Mouse (Mus musculus) lung, embryonic 14.5 days (tissue): ENCODE measurements around the gene 2410002F23Rik. TPM values are rescaled to one million over a fixed set of nuclear protein-coding genes. Genes with fewer than 3 reads are reported as not detected.

Experiments used
- ATAC-seq: fragments of 200-750 bp; cut with Nextera tagmentation; 2 replicates; pipeline ENCODE4 v1.8.0; 2017; ENCODE audit warnings: mild to moderate bottlenecking, moderate TSS enrichment, moderate library complexity; ENCODE audit not compliant: insufficient read depth
- DNase-seq: peaks from one replicate; pipeline ENCODE4 v3.0.0-alpha.2; 2015
- H3K27ac ChIP-seq: fragments of 300-500 bp; sonication (generic); 2 replicates; pipeline ENCODE4 v1.5.1; 2014; ENCODE audit warnings: low read depth, mild to moderate bottlenecking, moderate library complexity
- H3K27me3 ChIP-seq: fragments of 300-500 bp; sonication (generic); 2 replicates; pipeline ENCODE4 v1.6.1; 2014; ENCODE audit warnings: low read length, control low read depth; ENCODE audit not compliant: insufficient read depth
- H3K36me3 ChIP-seq: fragments of 300-500 bp; sonication (generic); 2 replicates; pipeline ENCODE4 v1.6.1; 2014; ENCODE audit warnings: control low read depth; ENCODE audit not compliant: insufficient read depth
- H3K4me1 ChIP-seq: fragments of 300-500 bp; sonication (generic); 2 replicates; pipeline ENCODE4 v1.6.1; 2014; ENCODE audit warnings: antibody characterized with exemption, control low read depth; ENCODE audit not compliant: insufficient read depth
- H3K4me2 ChIP-seq: fragments of 300-500 bp; sonication (generic); 2 replicates; pipeline ENCODE4 v1.6.1; 2014; ENCODE audit warnings: mild to moderate bottlenecking
- H3K4me3 ChIP-seq: fragments of 300-500 bp; sonication (generic); 2 replicates; pipeline ENCODE4 v1.5.1; 2014; ENCODE audit warnings: low read depth, low read length
- H3K9ac ChIP-seq: fragments of 300-500 bp; sonication (generic); 2 replicates; pipeline ENCODE4 v1.6.1; 2014
- H3K9me3 ChIP-seq: fragments of 300-500 bp; sonication (generic); 2 replicates; pipeline ENCODE4 v1.6.1; 2016; ENCODE audit warnings: low read depth, low read length, control low read depth
- CTCF ChIP-seq: IDR thresholded peaks from 2 replicates; pipeline ENCODE4 v1.5.1; 2016; ENCODE audit warnings: antibody characterized with exemption, low read depth
- WGBS: fragments of 180-500 bp; shearing (Covaris S2); extraction: QIAGEN DNeasy Blood & Tissue Kit; methylation state at CpG from one replicate; pipeline ENCODE4 v1.1.7; 2014; 5-methylcytosine and 5-hydroxymethylcytosine counted together
- polyA plus RNA-seq: library from polyadenylated mRNA; unstranded; fragments of >200 nt; fragmentation: Nextera tagmentation; extraction: Ambion mirVana; gene quantifications from 2 replicates; pipeline ENCODE4 v1.2.1, GENCODE M21; 2014

The 2410002F23Rik gene
- polyA plus RNA-seq, 1 experiment from 2014 or later, result 146 TPM

GRCm38 (mm10) chr7:44262791-44263643, 16.5 kb downstream of the 2410002F23Rik start:
- TF ChIP-seq CTCF, result peak; percentile 98
- peak; percentile 83 for ATAC-seq
- DNase-seq, result peak; percentile 99
- H3K27ac ChIP-seq, result no peak overlapping the region
- H3K4me3 ChIP-seq, result peak overlapping the region; percentile 0; the same call in 1 of the 2 replicates
- H3K9me3 ChIP-seq, result no peaks in the 10 kb centered on the region
- WGBS, result 2% methylated on average over 34 of the region's 34 CpGs
- peak overlapping the region; percentile 52 for H3K4me2 ChIP-seq
- no peaks in the 10 kb centered on the region for H3K4me1 ChIP-seq
- H3K9ac ChIP-seq, result no peak overlapping the region
- H3K27me3 ChIP-seq, result peaks cover 5% of the 10 kb centered on the region; the same call in 1 of the 2 replicates
- H3K36me3 ChIP-seq, result no peaks in the 10 kb centered on the region

DNA sequence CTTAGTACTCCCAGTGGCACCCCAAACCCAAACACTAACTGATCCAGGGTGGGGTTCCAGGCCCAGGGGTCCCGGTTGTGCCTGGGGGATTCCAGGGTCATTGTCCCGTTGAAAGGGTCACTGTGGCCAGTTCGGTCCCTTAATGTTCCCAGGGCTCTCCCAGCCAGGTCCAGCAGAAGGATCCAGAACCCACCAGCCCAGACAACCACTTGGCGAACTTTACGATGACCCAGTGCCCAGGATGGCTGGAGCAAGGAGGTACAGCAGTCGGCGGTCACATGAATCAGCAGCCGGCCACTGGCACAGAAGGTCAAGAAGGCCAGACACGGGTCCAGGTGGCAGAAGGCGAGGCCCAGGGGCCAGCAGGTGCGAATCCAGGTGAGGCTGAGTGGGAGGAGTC, 21.6 kb downstream of the 2410002F23Rik start:
- H3K4me1 ChIP-seq, result no peaks in the 10 kb centered on the region
- no peak overlapping the region for H3K9ac ChIP-seq
- no peak for DNase-seq
- 70% methylated on average over 11 of the region's 11 CpGs for WGBS
- no peak overlapping the region for H3K27ac ChIP-seq
- H3K4me3 ChIP-seq, result no peak overlapping the region
- no peak overlapping the region for H3K4me2 ChIP-seq
- H3K9me3 ChIP-seq, result no peaks in the 10 kb centered on the region
- peaks cover 3% of the 10 kb centered on the region; the same call in 1 of the 2 replicates for H3K27me3 ChIP-seq
- H3K36me3 ChIP-seq, result no peaks in the 10 kb centered on the region
- no peak for ATAC-seq
- no peak for TF ChIP-seq CTCF

DNA sequence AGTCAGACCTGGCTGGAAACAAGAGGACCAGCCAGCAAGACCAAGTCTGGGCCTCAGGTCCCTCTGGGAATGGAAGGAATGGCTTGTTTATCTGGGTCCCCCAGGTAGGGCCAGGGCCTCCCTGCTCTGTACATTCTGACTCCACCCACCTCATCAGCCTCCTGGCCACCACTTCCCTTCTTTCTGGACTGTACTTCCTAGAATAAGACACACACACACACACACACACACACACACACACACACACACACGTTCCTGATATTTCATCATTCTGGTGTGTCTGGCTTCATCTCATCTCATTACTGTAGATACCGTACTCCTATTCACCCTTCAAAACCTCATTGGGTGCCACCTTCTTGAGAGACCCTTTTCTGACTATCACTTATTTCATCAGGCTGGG, 22.9 kb downstream of the 2410002F23Rik start:
- no peaks in the 10 kb centered on the region for H3K9me3 ChIP-seq
- WGBS, result 80% methylated on average over 2 of the region's 2 CpGs

GRCm38 (mm10) chr7:44271309-44271708, 24.8 kb downstream of the 2410002F23Rik start:
- no peaks in the 10 kb centered on the region for H3K9me3 ChIP-seq
- H3K36me3 ChIP-seq, result no peaks in the 10 kb centered on the region
- ATAC-seq (no peak), DNase-seq (no peak)
- H3K9ac ChIP-seq, result no peak overlapping the region
- H3K4me2 ChIP-seq, result no peak overlapping the region
- no peak for TF ChIP-seq CTCF
- 0 out of 2 replicates have a peak, but pooled peaks cover 11% of the 10 kb centered on the region for H3K27me3 ChIP-seq
- H3K4me1 ChIP-seq, result no peaks in the 10 kb centered on the region
- no peak overlapping the region for H3K4me3 ChIP-seq
- no peak overlapping the region for H3K27ac ChIP-seq
- WGBS, result 74% methylated on average over 2 of the region's 2 CpGs

More for the DNA sequence above, 22.9 kb downstream of the 2410002F23Rik start:
- ATAC-seq (no peak), DNase-seq (no peak)
- no peak for TF ChIP-seq CTCF
- peaks cover 3% of the 10 kb centered on the region; the same call in 1 of the 2 replicates for H3K27me3 ChIP-seq
- no peaks in the 10 kb centered on the region for H3K36me3 ChIP-seq
- no peak overlapping the region for H3K27ac ChIP-seq
- H3K4me2 ChIP-seq, result no peak overlapping the region
- H3K9ac ChIP-seq, result no peak overlapping the region
- no peak overlapping the region for H3K4me3 ChIP-seq
- no peaks in the 10 kb centered on the region for H3K4me1 ChIP-seq

DNA sequence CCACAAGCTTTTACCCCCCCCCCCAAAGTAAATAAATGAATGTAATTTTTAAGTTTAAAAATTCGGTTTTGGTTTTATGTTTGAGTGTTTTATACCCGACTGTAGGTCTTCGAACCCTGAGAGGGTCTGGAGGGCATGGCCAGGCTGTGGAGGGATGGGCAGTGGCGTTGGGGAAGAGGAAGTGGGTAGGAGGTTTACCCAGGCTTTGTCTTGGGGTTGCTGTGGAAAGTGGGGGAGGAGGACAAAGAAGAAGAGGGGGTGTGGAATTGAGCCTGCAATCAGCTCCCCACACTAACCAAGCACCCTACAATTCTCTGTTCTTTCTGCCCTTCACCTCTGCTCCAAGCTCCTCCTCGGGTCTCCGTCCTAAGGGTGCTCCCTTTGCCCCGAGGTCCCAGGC, 26.0 kb downstream of the 2410002F23Rik start:
- WGBS, result 89% methylated on average over 7 of the region's 7 CpGs
- Histone ChIP-seq H3K36me3 (no peaks in the 10 kb centered on the region), H3K9me3 (no peaks in the 10 kb centered on the region), H3K27ac (no peak overlapping the region), H3K27me3 (0 out of 2 replicates have a peak, but pooled peaks cover 11% of the 10 kb centered on the region), H3K4me2 (no peak overlapping the region), H3K4me1 (no peaks in the 10 kb centered on the region), H3K4me3 (no peak overlapping the region), H3K9ac (no peak overlapping the region)
- TF ChIP-seq CTCF, result no peak
- ATAC-seq, result no peak
- no peak for DNase-seq

- no peaks in the 10 kb centered on the region for H3K36me3 ChIP-seq
- ATAC-seq (no peak), DNase-seq (no peak)
- TF ChIP-seq CTCF, result no peak
- H3K27ac ChIP-seq, result no peak overlapping the region
- no peak overlapping the region for H3K9ac ChIP-seq
- H3K4me2 ChIP-seq, result no peak overlapping the region
- H3K27me3 ChIP-seq, result 0 out of 2 replicates have a peak, but pooled peaks cover 11% of the 10 kb centered on the region
- no peak overlapping the region for H3K4me3 ChIP-seq
- 66% methylated on average over 7 of the region's 7 CpGs for WGBS
- no peaks in the 10 kb centered on the region for H3K9me3 ChIP-seq
- no peaks in the 10 kb centered on the region for H3K4me1 ChIP-seq
These were observed 26.9 kb downstream of the 2410002F23Rik start for GRCm38 (mm10) chr7:44273446-44273845.

- Histone ChIP-seq H3K4me1 (no peaks in the 10 kb centered on the region), H3K9ac (no peak overlapping the region), H3K36me3 (no peaks in the 10 kb centered on the region), H3K4me2 (no peak overlapping the region), H3K4me3 (no peak overlapping the region), H3K27me3 (0 out of 2 replicates have a peak, but pooled peaks cover 11% of the 10 kb centered on the region), H3K9me3 (no peaks in the 10 kb centered on the region), H3K27ac (no peak overlapping the region)
- WGBS, result 26% methylated on average over 11 of the region's 11 CpGs
- no peak for DNase-seq
- no peak for ATAC-seq
- TF ChIP-seq CTCF, result no peak
These were observed 27.6 kb downstream of the 2410002F23Rik start for GRCm38 (mm10) chr7:44274096-44274495.
